Mouse (Mus musculus): Measurements from ENCODE around the gene Ifit3b. TPM values are rescaled to one million over a fixed set of nuclear protein-coding genes. Genes with fewer than 3 reads are reported as not detected.
"Not testable (repeated sequence)": the region's sequence is repeated elsewhere in the genome, so short reads cannot be mapped to it uniquely, and the experiment has no call there.

The Ifit3b gene
- polyA plus RNA-seq, 1 experiment from 2014 or later, result 0.11 TPM

- not testable (repeated sequence) for ATAC-seq (ENCODE audit: insufficient number of reproducible peaks, low FRiP score, low TSS enrichment, low read depth); H3K4me2 ChIP-seq (ENCODE audit: low read depth, severe bottlenecking); H3K27ac ChIP-seq (replicated peaks; ENCODE audit: low read depth, low read length); H3K4me3 ChIP-seq (ENCODE audit: low read depth, low read length); H3K36me3 ChIP-seq (ENCODE audit: control insufficient read depth, insufficient read depth, low read length); DNase-seq (ENCODE audit: low spot score); H3K27me3 ChIP-seq (ENCODE audit: control insufficient read depth, insufficient read depth, low read length); H3K4me1 ChIP-seq (ENCODE audit: control insufficient read depth, insufficient read depth, low read length); H3K9me3 ChIP-seq (ENCODE audit: control insufficient read depth, low read length); H3K9ac ChIP-seq (ENCODE audit: low read length)
- WGBS, result 80% methylated on average over 2 of the region's 2 CpGs
These were observed 25.1 kb upstream of the Ifit3b start for GRCm38 (mm10) chr19:34582696-34583095.

- H3K27me3 ChIP-seq (ENCODE audit: control insufficient read depth, insufficient read depth, low read length); H3K4me1 ChIP-seq (ENCODE audit: control insufficient read depth, insufficient read depth, low read length); H3K4me2 ChIP-seq (ENCODE audit: low read depth, severe bottlenecking); H3K9ac ChIP-seq (ENCODE audit: low read length); ATAC-seq (ENCODE audit: insufficient number of reproducible peaks, low FRiP score, low TSS enrichment, low read depth); H3K4me3 ChIP-seq (ENCODE audit: low read depth, low read length); DNase-seq (ENCODE audit: low spot score); H3K36me3 ChIP-seq (ENCODE audit: control insufficient read depth, insufficient read depth, low read length); H3K9me3 ChIP-seq (ENCODE audit: control insufficient read depth, low read length); H3K27ac ChIP-seq (replicated peaks; ENCODE audit: low read depth, low read length): not testable (repeated sequence)
- 64% methylated on average over 2 of the region's 2 CpGs for WGBS
These were observed 24.5 kb upstream of the Ifit3b start, which contains the start of gene Ifit3 for GRCm38 (mm10) chr19:34583126-34583766. Gene Ifit3 (plus strand): TSS chr19:34583531.

- H3K9me3 ChIP-seq (ENCODE audit: control insufficient read depth, low read length); DNase-seq (ENCODE audit: low spot score); H3K4me1 ChIP-seq (ENCODE audit: control insufficient read depth, insufficient read depth, low read length); H3K9ac ChIP-seq (ENCODE audit: low read length); H3K27ac ChIP-seq (replicated peaks; ENCODE audit: low read depth, low read length); H3K4me3 ChIP-seq (ENCODE audit: low read depth, low read length); H3K36me3 ChIP-seq (ENCODE audit: control insufficient read depth, insufficient read depth, low read length); H3K4me2 ChIP-seq (ENCODE audit: low read depth, severe bottlenecking); ATAC-seq (ENCODE audit: insufficient number of reproducible peaks, low FRiP score, low TSS enrichment, low read depth); H3K27me3 ChIP-seq (ENCODE audit: control insufficient read depth, insufficient read depth, low read length): not testable (repeated sequence)
- 74% methylated on average over 5 of the region's 5 CpGs for WGBS
These were observed 21.9 kb upstream of the Ifit3b start for GRCm38 (mm10) chr19:34585740-34586458.

- not testable (repeated sequence) for DNase-seq (ENCODE audit: low spot score); ATAC-seq (ENCODE audit: insufficient number of reproducible peaks, low FRiP score, low TSS enrichment, low read depth); H3K4me1 ChIP-seq (ENCODE audit: control insufficient read depth, insufficient read depth, low read length); H3K4me3 ChIP-seq (ENCODE audit: low read depth, low read length); H3K9me3 ChIP-seq (ENCODE audit: control insufficient read depth, low read length); H3K27ac ChIP-seq (replicated peaks; ENCODE audit: low read depth, low read length); H3K4me2 ChIP-seq (ENCODE audit: low read depth, severe bottlenecking); H3K36me3 ChIP-seq (ENCODE audit: control insufficient read depth, insufficient read depth, low read length); H3K9ac ChIP-seq (ENCODE audit: low read length); H3K27me3 ChIP-seq (ENCODE audit: control insufficient read depth, insufficient read depth, low read length)
- 87% methylated on average over 5 of the region's 12 CpGs for WGBS
These were observed 19.7 kb upstream of the Ifit3b start for GRCm38 (mm10) chr19:34587898-34588692.

GRCm38 (mm10) chr19:34588959-34589358 lies 18.8 kb upstream of the Ifit3b start:
- no peaks in the 10 kb centered on the region for H3K9me3 ChIP-seq (ENCODE audit: control insufficient read depth, low read length)
- no peak for ATAC-seq (ENCODE audit: insufficient number of reproducible peaks, low FRiP score, low TSS enrichment, low read depth)
- H3K4me1 ChIP-seq (ENCODE audit: control insufficient read depth, insufficient read depth, low read length), result no peaks in the 10 kb centered on the region
- H3K4me2 ChIP-seq (ENCODE audit: low read depth, severe bottlenecking), result no peak overlapping the region
- H3K36me3 ChIP-seq (ENCODE audit: control insufficient read depth, insufficient read depth, low read length), result no peaks in the 10 kb centered on the region
- H3K27me3 ChIP-seq (ENCODE audit: control insufficient read depth, insufficient read depth, low read length), result no peaks in the 10 kb centered on the region; the same call in 1 of the 2 replicates
- no peak for DNase-seq (ENCODE audit: low spot score)
- H3K27ac ChIP-seq (replicated peaks; ENCODE audit: low read depth, low read length), result no peak overlapping the region
- no peak overlapping the region for H3K4me3 ChIP-seq (ENCODE audit: low read depth, low read length)
- H3K9ac ChIP-seq (ENCODE audit: low read length), result no peak overlapping the region

DNA sequence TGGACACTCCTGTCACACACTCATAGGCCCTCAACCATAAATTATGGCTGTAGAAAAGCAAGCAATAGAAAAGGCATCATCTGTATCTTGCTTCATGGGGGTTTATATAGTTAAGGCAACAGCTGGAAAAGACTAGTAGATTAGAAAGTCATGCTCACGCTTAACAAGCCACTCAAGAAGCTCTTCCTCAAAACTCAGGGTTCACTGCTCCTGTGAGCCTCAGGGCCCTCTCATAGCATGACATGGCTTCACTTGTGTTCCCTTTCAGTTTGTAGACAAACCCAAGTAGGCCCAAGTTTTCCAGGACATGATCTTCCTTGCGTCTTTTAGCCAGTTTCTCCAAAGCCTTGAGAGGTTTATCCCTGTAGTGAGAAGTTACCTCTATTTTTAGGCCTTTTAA lies 14.3 kb upstream of the Ifit3b start:
- no peaks in the 10 kb centered on the region for H3K36me3 ChIP-seq (ENCODE audit: control insufficient read depth, insufficient read depth, low read length)
- ATAC-seq (ENCODE audit: insufficient number of reproducible peaks, low FRiP score, low TSS enrichment, low read depth), result no peak
- H3K27me3 ChIP-seq (ENCODE audit: control insufficient read depth, insufficient read depth, low read length), result no peaks in the 10 kb centered on the region; the same call in 1 of the 2 replicates
- H3K4me3 ChIP-seq (ENCODE audit: low read depth, low read length), result no peak overlapping the region
- 84% methylated on average over 2 of the region's 2 CpGs for WGBS
- no peaks in the 10 kb centered on the region for H3K4me1 ChIP-seq (ENCODE audit: control insufficient read depth, insufficient read depth, low read length)
- no peak overlapping the region for H3K4me2 ChIP-seq (ENCODE audit: low read depth, severe bottlenecking)
- DNase-seq (ENCODE audit: low spot score), result no peak
- no peak overlapping the region for H3K27ac ChIP-seq (replicated peaks; ENCODE audit: low read depth, low read length)
- no peak overlapping the region for H3K9ac ChIP-seq (ENCODE audit: low read length)
- no peaks in the 10 kb centered on the region for H3K9me3 ChIP-seq (ENCODE audit: control insufficient read depth, low read length)

DNA sequence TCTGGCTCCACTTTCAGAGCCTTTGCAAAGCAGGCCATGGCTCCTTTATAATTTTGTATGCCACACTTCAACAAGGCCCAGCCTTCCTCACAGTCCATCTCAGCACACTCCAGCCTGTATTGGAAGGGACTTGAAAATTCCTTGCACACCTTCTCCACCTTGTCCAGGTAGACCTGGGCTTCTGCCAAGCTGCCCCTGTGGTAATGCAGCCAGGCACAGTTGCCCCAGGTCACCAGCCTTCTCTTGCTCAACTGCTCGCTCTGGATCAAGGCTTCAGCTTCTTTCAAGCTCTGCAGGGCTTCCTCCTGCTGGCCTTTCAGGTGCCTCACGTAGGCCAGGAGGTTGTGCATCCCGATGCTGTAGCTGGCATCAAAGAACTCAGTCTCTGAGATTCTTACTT lies 13.2 kb upstream of the Ifit3b start:
- H3K36me3 ChIP-seq (ENCODE audit: control insufficient read depth, insufficient read depth, low read length); H3K27me3 ChIP-seq (ENCODE audit: control insufficient read depth, insufficient read depth, low read length); DNase-seq (ENCODE audit: low spot score); H3K4me3 ChIP-seq (ENCODE audit: low read depth, low read length); H3K9me3 ChIP-seq (ENCODE audit: control insufficient read depth, low read length); H3K9ac ChIP-seq (ENCODE audit: low read length); ATAC-seq (ENCODE audit: insufficient number of reproducible peaks, low FRiP score, low TSS enrichment, low read depth); H3K27ac ChIP-seq (replicated peaks; ENCODE audit: low read depth, low read length); H3K4me2 ChIP-seq (ENCODE audit: low read depth, severe bottlenecking); H3K4me1 ChIP-seq (ENCODE audit: control insufficient read depth, insufficient read depth, low read length): not testable (repeated sequence)
- 79% methylated on average over 3 of the region's 3 CpGs for WGBS

DNA sequence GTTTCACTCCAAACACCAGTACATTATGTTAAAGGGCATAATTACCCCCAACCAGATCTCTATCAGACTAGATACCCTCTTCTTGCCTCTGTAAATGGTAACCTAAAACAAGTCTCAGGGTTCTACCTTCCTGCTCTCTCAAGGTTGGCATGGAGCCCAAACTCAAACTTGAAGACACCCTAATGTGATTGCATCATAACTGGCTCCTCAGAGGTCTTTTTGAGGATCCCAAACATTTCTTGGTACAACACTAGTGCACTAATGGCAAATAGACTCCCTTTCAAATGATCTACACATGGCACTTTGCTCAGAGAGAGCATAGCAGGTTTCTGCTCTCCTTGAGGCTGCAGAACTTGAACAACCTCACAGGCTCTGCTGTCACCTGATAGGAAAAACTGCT lies 11.0 kb upstream of the Ifit3b start:
- Histone ChIP-seq H3K27ac (replicated peaks; ENCODE audit: low read depth, low read length) (no peak overlapping the region), H3K4me1 (ENCODE audit: control insufficient read depth, insufficient read depth, low read length) (no peaks in the 10 kb centered on the region), H3K36me3 (ENCODE audit: control insufficient read depth, insufficient read depth, low read length) (no peaks in the 10 kb centered on the region), H3K9me3 (ENCODE audit: control insufficient read depth, low read length) (no peaks in the 10 kb centered on the region), H3K27me3 (ENCODE audit: control insufficient read depth, insufficient read depth, low read length) (no peaks in the 10 kb centered on the region), H3K9ac (ENCODE audit: low read length) (no peak overlapping the region), H3K4me2 (ENCODE audit: low read depth, severe bottlenecking) (no peak overlapping the region), H3K4me3 (ENCODE audit: low read depth, low read length) (no peak overlapping the region)
- DNase-seq (ENCODE audit: low spot score) (no peak), ATAC-seq (ENCODE audit: insufficient number of reproducible peaks, low FRiP score, low TSS enrichment, low read depth) (no peak)

Data from limb, embryonic 11.5 days (tissue).